Mouse (Mus musculus) hindbrain, embryonic 12.5 days (tissue): ENCODE data around the gene Arap2. TPM values are rescaled to one million over a fixed set of nuclear protein-coding genes. Genes with fewer than 3 reads are reported as not detected.

ENCODE experiments used
- ATAC-seq: fragments of 200-750 bp; cut with Nextera tagmentation; 2 replicates; pipeline ENCODE4 v1.8.0; 2017; ENCODE audit warnings: moderate TSS enrichment; ENCODE audit not compliant: low FRiP score
- H3K27ac ChIP-seq: fragments of 300-500 bp; sonication (generic); 2 replicates; pipeline ENCODE4 v1.5.1; 2016; ENCODE audit warnings: mild to moderate bottlenecking
- H3K27me3 ChIP-seq: fragments of 300-500 bp; sonication (generic); 2 replicates; pipeline ENCODE4 v1.6.1; 2016; ENCODE audit warnings: mild to moderate bottlenecking
- H3K36me3 ChIP-seq: fragments of 300-500 bp; sonication (generic); 2 replicates; pipeline ENCODE4 v1.6.1; 2016; ENCODE audit warnings: mild to moderate bottlenecking
- H3K4me1 ChIP-seq: fragments of 300-500 bp; sonication (generic); 2 replicates; pipeline ENCODE4 v1.6.1; 2016
- H3K4me2 ChIP-seq: fragments of 300-500 bp; sonication (generic); replicated peaks from 2 replicates; pipeline ENCODE4 v1.6.1; 2016; ENCODE audit warnings: mild to moderate bottlenecking
- H3K4me3 ChIP-seq: fragments of 300-500 bp; sonication (generic); 2 replicates; pipeline ENCODE4 v1.5.1; 2016; ENCODE audit warnings: mild to moderate bottlenecking
- H3K9ac ChIP-seq: fragments of 300-500 bp; sonication (generic); 2 replicates; pipeline ENCODE4 v1.6.1; 2016; ENCODE audit warnings: mild to moderate bottlenecking, moderate library complexity
- H3K9me3 ChIP-seq: fragments of 300-500 bp; sonication (generic); replicated peaks from 2 replicates; pipeline ENCODE4 v1.6.1; 2016; ENCODE audit warnings: mild to moderate bottlenecking
- WGBS: fragments of 180-500 bp; shearing (Covaris S2); methylation state at CpG from one replicate; pipeline ENCODE4 v1.1.7; 2016; 5-methylcytosine and 5-hydroxymethylcytosine counted together
- polyA plus RNA-seq: library from polyadenylated mRNA; unstranded; fragments of >200 nt; fragmentation: Nextera tagmentation; extraction: Ambion mirVana; gene quantifications from 2 replicates; pipeline ENCODE4 v1.2.1, GENCODE M21; 2016

The Arap2 gene
- polyA plus RNA-seq, 1 experiment from 2014 or later, result 3.0 TPM

GRCm38 (mm10) chr5:62664847-62665246, 101.1 kb downstream of the Arap2 start:
- WGBS, result 89% methylated on average over 4 of the region's 4 CpGs
- Histone ChIP-seq H3K9ac (no peak overlapping the region), H3K4me3 (no peak overlapping the region), H3K27me3 (no peaks in the 10 kb centered on the region), H3K36me3 (no peaks in the 10 kb centered on the region), H3K4me1 (no peaks in the 10 kb centered on the region), H3K4me2 (no peak overlapping the region), H3K9me3 (no peaks in the 10 kb centered on the region), H3K27ac (no peak overlapping the region)
- ATAC-seq, result no peak

DNA sequence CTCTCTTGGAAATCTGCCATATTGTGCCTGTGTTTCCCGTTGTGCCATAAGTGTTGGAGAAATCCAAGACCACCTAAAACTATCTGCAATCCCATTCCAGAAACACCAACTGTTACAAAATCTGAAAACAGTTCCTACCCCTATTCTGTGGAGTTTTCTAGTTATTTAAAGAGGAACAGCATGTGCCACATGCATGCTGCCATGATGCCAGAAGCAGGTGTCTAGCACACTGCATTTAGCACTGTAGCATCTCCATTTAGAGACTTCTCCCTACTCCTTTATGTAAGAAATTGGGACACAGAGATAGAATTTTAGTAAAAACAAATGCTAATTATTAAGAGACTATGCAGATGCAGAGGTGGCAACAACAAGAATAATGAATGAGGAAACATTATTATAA, 102.8 kb downstream of the Arap2 start:
- Histone ChIP-seq H3K36me3 (no peaks in the 10 kb centered on the region), H3K27ac (no peak overlapping the region), H3K27me3 (no peaks in the 10 kb centered on the region), H3K4me1 (no peaks in the 10 kb centered on the region), H3K4me3 (no peak overlapping the region), H3K9ac (no peak overlapping the region), H3K9me3 (no peaks in the 10 kb centered on the region), H3K4me2 (no peak overlapping the region)
- 86% methylated on average over 1 of the region's 1 CpGs for WGBS
- no peak for ATAC-seq

- WGBS, result 71% methylated on average over 5 of the region's 5 CpGs
- Histone ChIP-seq H3K36me3 (no peaks in the 10 kb centered on the region), H3K9me3 (no peaks in the 10 kb centered on the region)
These were observed 112.0 kb downstream of the Arap2 start for GRCm38 (mm10) chr5:62653924-62654323.

GRCm38 (mm10) chr5:62642330-62642729, 123.6 kb downstream of the Arap2 start:
- Histone ChIP-seq H3K4me1 (no peaks in the 10 kb centered on the region), H3K4me2 (no peak overlapping the region), H3K9ac (no peak overlapping the region), H3K27me3 (no peaks in the 10 kb centered on the region), H3K27ac (no peak overlapping the region), H3K4me3 (no peak overlapping the region), H3K9me3 (no peaks in the 10 kb centered on the region), H3K36me3 (no peaks in the 10 kb centered on the region)
- ATAC-seq, result no peak
- WGBS, result 93% methylated on average over 4 of the region's 4 CpGs

More at GRCm38 (mm10) chr5:62653924-62654323, 112.0 kb downstream of the Arap2 start:
- Histone ChIP-seq H3K4me3 (no peak overlapping the region), H3K4me2 (no peak overlapping the region), H3K27ac (no peak overlapping the region), H3K9ac (no peak overlapping the region), H3K27me3 (no peaks in the 10 kb centered on the region), H3K4me1 (no peaks in the 10 kb centered on the region)
- ATAC-seq, result no peak

DNA sequence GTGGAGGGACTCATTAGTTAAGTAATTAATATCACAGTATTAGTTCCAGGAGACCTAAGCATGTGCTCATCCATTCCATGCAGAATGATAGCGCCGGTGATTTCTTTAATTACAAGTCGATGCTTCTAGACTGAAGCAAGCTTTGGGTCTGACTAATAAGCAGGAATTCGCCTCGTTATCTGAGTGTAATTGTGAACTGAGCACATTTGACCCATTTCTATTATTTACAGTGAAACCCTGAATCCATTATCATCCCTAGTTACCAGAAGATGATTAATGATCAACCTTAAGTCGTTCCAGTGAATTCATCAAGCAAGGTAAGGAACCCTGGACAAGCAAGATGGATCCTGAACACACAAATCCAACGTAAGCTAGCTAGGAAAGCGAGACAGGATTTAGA, 125.5 kb downstream of the Arap2 start:
- H3K36me3 ChIP-seq, result no peaks in the 10 kb centered on the region
- no peak overlapping the region for H3K4me3 ChIP-seq
- H3K9me3 ChIP-seq, result no peaks in the 10 kb centered on the region
- no peak for ATAC-seq
- H3K4me2 ChIP-seq, result no peak overlapping the region
- no peak overlapping the region for H3K9ac ChIP-seq
- 75% methylated on average over 8 of the region's 8 CpGs for WGBS
- no peak overlapping the region for H3K27ac ChIP-seq
- no peaks in the 10 kb centered on the region for H3K4me1 ChIP-seq
- H3K27me3 ChIP-seq, result no peaks in the 10 kb centered on the region

DNA sequence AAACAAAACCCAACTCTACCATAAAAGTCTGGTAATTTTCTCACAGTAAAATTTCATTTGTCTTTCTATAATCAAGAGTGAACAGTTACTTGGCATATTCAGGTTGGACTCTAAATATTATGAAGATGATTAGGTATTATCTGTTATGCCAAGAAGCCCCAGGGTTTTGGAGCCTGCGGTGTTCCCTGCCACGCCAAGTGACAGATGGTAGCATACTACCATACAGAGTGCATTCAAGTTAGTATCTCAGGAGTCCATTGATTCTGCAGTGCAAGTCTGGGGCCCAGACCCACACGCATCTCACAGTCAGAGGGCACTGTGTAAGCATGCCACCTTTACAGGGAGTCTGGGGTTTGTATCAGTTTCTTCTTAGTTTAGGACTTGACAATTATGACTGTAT, 129.6 kb downstream of the Arap2 start:
- WGBS, result 81% methylated on average over 3 of the region's 3 CpGs
- Histone ChIP-seq H3K4me1 (no peaks in the 10 kb centered on the region), H3K4me3 (no peak overlapping the region), H3K9ac (no peak overlapping the region), H3K27ac (no peak overlapping the region), H3K9me3 (no peaks in the 10 kb centered on the region), H3K27me3 (no peaks in the 10 kb centered on the region), H3K4me2 (no peak overlapping the region), H3K36me3 (no peaks in the 10 kb centered on the region)
- no peak for ATAC-seq

- Histone ChIP-seq H3K9me3 (no peaks in the 10 kb centered on the region), H3K4me3 (no peak overlapping the region), H3K27me3 (no peaks in the 10 kb centered on the region), H3K27ac (no peak overlapping the region), H3K36me3 (no peaks in the 10 kb centered on the region), H3K4me2 (no peak overlapping the region), H3K4me1 (no peaks in the 10 kb centered on the region), H3K9ac (no peak overlapping the region)
- ATAC-seq, result no peak
- 92% methylated on average over 5 of the region's 5 CpGs for WGBS
These were observed 137.1 kb downstream of the Arap2 start for GRCm38 (mm10) chr5:62628901-62629300.

GRCm38 (mm10) chr5:62622848-62623479, 143.0 kb downstream of the Arap2 start:
- WGBS, result 91% methylated on average over 11 of the region's 11 CpGs
- ATAC-seq, result no peak
- H3K9ac ChIP-seq, result no peak overlapping the region
- H3K36me3 ChIP-seq, result no peaks in the 10 kb centered on the region
- no peaks in the 10 kb centered on the region for H3K4me1 ChIP-seq
- H3K4me3 ChIP-seq, result no peak overlapping the region
- no peak overlapping the region for H3K27ac ChIP-seq
- no peaks in the 10 kb centered on the region for H3K27me3 ChIP-seq
- no peaks in the 10 kb centered on the region for H3K9me3 ChIP-seq
- no peak overlapping the region for H3K4me2 ChIP-seq

DNA sequence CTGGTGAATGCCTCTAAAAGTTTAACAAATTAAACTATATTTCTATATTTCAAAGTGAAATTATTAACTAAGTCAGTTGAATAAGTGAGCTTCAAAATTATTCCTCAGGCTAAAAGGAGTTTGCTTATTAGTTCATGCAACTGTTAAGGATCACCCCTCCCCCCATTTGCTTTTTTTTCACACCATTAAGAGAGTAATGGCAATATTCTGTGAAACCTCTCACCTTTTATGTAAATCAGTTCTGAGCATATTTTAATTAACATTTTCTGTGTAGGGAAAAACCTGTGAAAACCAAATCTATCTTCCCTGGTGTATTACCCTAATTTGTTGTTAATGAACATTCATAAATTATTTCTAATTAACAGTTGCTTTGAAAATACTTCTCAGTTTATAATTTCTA, 147.7 kb downstream of the Arap2 start:
- Histone ChIP-seq H3K27ac (no peak overlapping the region), H3K4me2 (no peak overlapping the region), H3K9me3 (no peaks in the 10 kb centered on the region), H3K36me3 (no peaks in the 10 kb centered on the region), H3K4me3 (no peak overlapping the region), H3K4me1 (no peaks in the 10 kb centered on the region), H3K9ac (no peak overlapping the region), H3K27me3 (no peaks in the 10 kb centered on the region)
- no peak for ATAC-seq

- ATAC-seq, result no peak
- no peak overlapping the region for H3K4me2 ChIP-seq
- H3K9ac ChIP-seq, result no peak overlapping the region
- WGBS, result 75% methylated on average over 3 of the region's 3 CpGs
- H3K9me3 ChIP-seq, result no peaks in the 10 kb centered on the region
- H3K27ac ChIP-seq, result no peak overlapping the region
- no peaks in the 10 kb centered on the region for H3K36me3 ChIP-seq
- no peaks in the 10 kb centered on the region for H3K27me3 ChIP-seq
- no peak overlapping the region for H3K4me3 ChIP-seq
- no peaks in the 10 kb centered on the region for H3K4me1 ChIP-seq
These were observed 154.0 kb downstream of the Arap2 start for GRCm38 (mm10) chr5:62611990-62612389.

GRCm38 (mm10) chr5:62587348-62587747, 178.6 kb downstream of the Arap2 start:
- H3K4me3 ChIP-seq, result no peak overlapping the region
- H3K9ac ChIP-seq, result no peak overlapping the region
- H3K4me2 ChIP-seq, result no peak overlapping the region
- H3K27me3 ChIP-seq, result no peaks in the 10 kb centered on the region
- WGBS, result 91% methylated on average over 1 of the region's 1 CpGs
- H3K27ac ChIP-seq, result no peak overlapping the region
- no peaks in the 10 kb centered on the region for H3K9me3 ChIP-seq
- H3K36me3 ChIP-seq, result no peaks in the 10 kb centered on the region
- ATAC-seq, result no peak
- no peaks in the 10 kb centered on the region for H3K4me1 ChIP-seq

- Histone ChIP-seq H3K9me3 (no peaks in the 10 kb centered on the region), H3K27me3 (no peaks in the 10 kb centered on the region), H3K4me3 (no peak overlapping the region), H3K27ac (no peak overlapping the region), H3K4me2 (no peak overlapping the region), H3K9ac (no peak overlapping the region), H3K36me3 (no peaks in the 10 kb centered on the region), H3K4me1 (no peaks in the 10 kb centered on the region)
- ATAC-seq, result no peak; the same call in 1 of the 2 replicates
- 17% methylated on average over 2 of the region's 2 CpGs for WGBS
These were observed 183.3 kb downstream of the Arap2 start for GRCm38 (mm10) chr5:62582643-62583042.

DNA sequence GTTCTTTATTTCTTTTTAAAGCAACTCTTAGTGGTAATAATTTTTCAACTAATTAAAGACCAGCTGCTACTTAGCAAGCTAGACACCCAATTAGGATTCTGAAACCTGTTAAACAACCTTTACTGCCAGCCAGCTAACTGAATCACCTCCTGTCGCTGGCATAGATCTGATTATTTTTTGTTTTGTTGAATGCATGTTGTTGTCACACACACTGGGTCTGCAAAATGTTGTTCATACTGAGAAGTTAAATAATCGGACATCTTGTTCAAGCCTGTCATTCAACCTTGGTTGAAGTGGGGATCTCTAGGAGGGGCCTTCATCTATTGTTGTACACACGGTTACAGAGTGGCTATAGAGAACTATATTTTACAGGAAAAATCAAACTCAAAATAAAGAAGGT, 184.3 kb downstream of the Arap2 start:
- no peaks in the 10 kb centered on the region for H3K9me3 ChIP-seq
- H3K9ac ChIP-seq, result no peak overlapping the region
- H3K4me1 ChIP-seq, result no peaks in the 10 kb centered on the region
- WGBS, result 69% methylated on average over 3 of the region's 3 CpGs
- no peak overlapping the region for H3K27ac ChIP-seq
- no peaks in the 10 kb centered on the region for H3K27me3 ChIP-seq
- ATAC-seq, result no peak
- H3K4me2 ChIP-seq, result no peak overlapping the region
- no peak overlapping the region for H3K4me3 ChIP-seq
- no peaks in the 10 kb centered on the region for H3K36me3 ChIP-seq
